Mouse (Mus musculus): Measurements from ENCODE around the gene Ldlrad3.

Gene Ldlrad3

GRCm38 (mm10) chr2:102113801-102114200, 72.4 kb downstream of the Ldlrad3 start:
- no peak for DNase-seq

- DNase-seq: peak; percentile 54
These were observed 72.9 kb downstream of the Ldlrad3 start for GRCm38 (mm10) chr2:102113323-102113722.

- DNase-seq: no peak
These were observed 74.2 kb downstream of the Ldlrad3 start for GRCm38 (mm10) chr2:102111906-102112499.

- no peak for DNase-seq
These were observed 75.9 kb downstream of the Ldlrad3 start for GRCm38 (mm10) chr2:102110306-102110705.

GRCm38 (mm10) chr2:102107280-102107679, 78.9 kb downstream of the Ldlrad3 start:
- DNase-seq: peak; percentile 71

GRCm38 (mm10) chr2:102106728-102107127, 79.5 kb downstream of the Ldlrad3 start:
- no peak for DNase-seq

GRCm38 (mm10) chr2:102105454-102105853, 80.7 kb downstream of the Ldlrad3 start:
- DNase-seq: peak; percentile 40

GRCm38 (mm10) chr2:102103955-102104354, 82.2 kb downstream of the Ldlrad3 start:
- DNase-seq: no peak

- no peak for DNase-seq
These were observed 85.7 kb downstream of the Ldlrad3 start for GRCm38 (mm10) chr2:102100490-102100889.

GRCm38 (mm10) chr2:102099702-102100450, 86.3 kb downstream of the Ldlrad3 start:
- peak; percentile 54 for DNase-seq

GRCm38 (mm10) chr2:102099261-102099660, 86.9 kb downstream of the Ldlrad3 start:
- DNase-seq: no peak

GRCm38 (mm10) chr2:102094773-102095172, 91.4 kb downstream of the Ldlrad3 start:
- peak; percentile 52 for DNase-seq

GRCm38 (mm10) chr2:102094281-102094680, 91.9 kb downstream of the Ldlrad3 start:
- DNase-seq: peak; percentile 36

- DNase-seq: no peak
These were observed 93.6 kb downstream of the Ldlrad3 start for GRCm38 (mm10) chr2:102092579-102092978.

GRCm38 (mm10) chr2:102091516-102092350, 94.5 kb downstream of the Ldlrad3 start:
- peak; percentile 83 for DNase-seq

- no peak for DNase-seq
These were observed 98.4 kb downstream of the Ldlrad3 start for GRCm38 (mm10) chr2:102087787-102088186.

- DNase-seq: no peak
These were observed 99.6 kb downstream of the Ldlrad3 start for GRCm38 (mm10) chr2:102086583-102086982.

GRCm38 (mm10) chr2:102082782-102083181, 103.4 kb downstream of the Ldlrad3 start:
- DNase-seq: no peak

GRCm38 (mm10) chr2:102077554-102077953, 108.6 kb downstream of the Ldlrad3 start:
- peak; percentile 74 for DNase-seq

- DNase-seq: no peak
These were observed 109.9 kb downstream of the Ldlrad3 start for GRCm38 (mm10) chr2:102076237-102076636.

GRCm38 (mm10) chr2:102073266-102074037, 112.7 kb downstream of the Ldlrad3 start:
- no peak for DNase-seq

- DNase-seq: peak; percentile 22
These were observed 113.3 kb downstream of the Ldlrad3 start for GRCm38 (mm10) chr2:102072859-102073258.

All from lung, postnatal 10 days (tissue).